Mouse (Mus musculus): Measurements from ENCODE around the gene Ets2.
"Not testable (repeated sequence)": the region's sequence is repeated elsewhere in the genome, so short reads cannot be mapped to it uniquely, and the experiment has no call there.

The Ets2 gene

GRCm38 (mm10) chr16:95699721-95700120 lies 2.2 kb upstream of the Ets2 start:
- DNase-seq (ENCODE audit: low read depth, low spot score), result no peak

GRCm38 (mm10) chr16:95700224-95700623 lies 1.7 kb upstream of the Ets2 start:
- no peak for DNase-seq (ENCODE audit: low read depth, low spot score)

GRCm38 (mm10) chr16:95702562-95703545 lies 979 bp downstream of the Ets2 start:
- peak; percentile 55 for DNase-seq (ENCODE audit: low read depth, low spot score)

- no peak for DNase-seq (ENCODE audit: low read depth, low spot score)
These were observed 2.1 kb downstream of the Ets2 start for GRCm38 (mm10) chr16:95703958-95704357.

- DNase-seq (ENCODE audit: low read depth, low spot score), result no peak
These were observed 2.9 kb downstream of the Ets2 start for GRCm38 (mm10) chr16:95704662-95705330.

GRCm38 (mm10) chr16:95705771-95706170 lies 3.9 kb downstream of the Ets2 start:
- DNase-seq (ENCODE audit: low read depth, low spot score), result no peak

- no peak for DNase-seq (ENCODE audit: low read depth, low spot score)
These were observed 6.5 kb downstream of the Ets2 start for GRCm38 (mm10) chr16:95708211-95709004.

GRCm38 (mm10) chr16:95709175-95709574 lies 7.3 kb downstream of the Ets2 start:
- no peak for DNase-seq (ENCODE audit: low read depth, low spot score)

- DNase-seq (ENCODE audit: low read depth, low spot score), result no peak
These were observed 8.3 kb downstream of the Ets2 start for GRCm38 (mm10) chr16:95710129-95710528.

- no peak for DNase-seq (ENCODE audit: low read depth, low spot score)
These were observed 10.2 kb downstream of the Ets2 start for GRCm38 (mm10) chr16:95712121-95712520.

GRCm38 (mm10) chr16:95713077-95713476 lies 11.2 kb downstream of the Ets2 start:
- DNase-seq (ENCODE audit: low read depth, low spot score), result not testable (repeated sequence)

- no peak for DNase-seq (ENCODE audit: low read depth, low spot score)
These were observed 13.2 kb downstream of the Ets2 start for GRCm38 (mm10) chr16:95715026-95715425.

- no peak for DNase-seq (ENCODE audit: low read depth, low spot score)
These were observed 14.3 kb downstream of the Ets2 start for GRCm38 (mm10) chr16:95716061-95716706.

GRCm38 (mm10) chr16:95717631-95718030 lies 15.8 kb downstream of the Ets2 start:
- DNase-seq (ENCODE audit: low read depth, low spot score), result no peak

GRCm38 (mm10) chr16:95718119-95718518 lies 16.2 kb downstream of the Ets2 start:
- DNase-seq (ENCODE audit: low read depth, low spot score), result peak; percentile 70

GRCm38 (mm10) chr16:95720532-95720931 lies 18.7 kb downstream of the Ets2 start:
- no peak for DNase-seq (ENCODE audit: low read depth, low spot score)

GRCm38 (mm10) chr16:95724251-95724650 lies 22.4 kb downstream of the Ets2 start:
- DNase-seq (ENCODE audit: low read depth, low spot score), result no peak

- no peak for DNase-seq (ENCODE audit: low read depth, low spot score)
These were observed 22.9 kb downstream of the Ets2 start for GRCm38 (mm10) chr16:95724776-95725175.

GRCm38 (mm10) chr16:95726802-95727201 lies 24.9 kb downstream of the Ets2 start:
- no peak for DNase-seq (ENCODE audit: low read depth, low spot score)

GRCm38 (mm10) chr16:95728453-95729435 lies 26.9 kb downstream of the Ets2 start:
- peak; percentile 98 for DNase-seq (ENCODE audit: low read depth, low spot score)

All from 3T3-L1 (cell line).